Mouse (Mus musculus): Measurements from ENCODE around the gene Sema4a. TPM values are rescaled to one million over a fixed set of nuclear protein-coding genes. Genes with fewer than 3 reads are reported as not detected.
A peak's percentile ranks its signal among the peaks of the same experiment; 100 is the strongest.

Gene Sema4a
- total and polyA plus RNA-seq, 3 experiments: 33.5 to 45.3 TPM; not detected in 1

DNA sequence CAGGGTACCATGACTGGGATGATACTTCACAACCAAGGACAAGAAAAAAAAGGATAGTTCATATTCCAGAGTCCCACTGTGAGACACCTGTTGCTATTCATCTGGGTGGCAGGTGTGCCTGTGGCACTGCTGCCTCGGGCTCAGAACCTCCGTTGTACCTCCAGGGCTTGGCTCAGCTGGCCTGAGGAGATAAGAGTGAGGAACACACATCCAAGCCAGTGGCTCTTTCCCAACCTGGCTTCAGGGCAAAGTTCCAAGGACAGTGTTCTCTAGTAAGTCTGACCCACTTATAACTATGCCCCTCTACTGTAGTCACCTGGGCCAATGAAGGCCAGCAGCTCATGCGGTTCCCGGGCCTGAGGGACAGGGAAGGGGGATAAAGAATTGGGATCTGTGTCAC is 49.3 kb downstream of the Sema4a start:
- Histone ChIP-seq H3K27me3 (ENCODE audit: control insufficient read depth in 1 of 2, insufficient read depth in 2 of 2, low read length in 2 of 2) (no peaks in the 10 kb centered on the region), H3K27ac (ENCODE audit: control insufficient read depth, low read depth, low read length) (no peak overlapping the region), H3K4me1 (ENCODE audit: control insufficient read depth in 1 of 2, insufficient read depth in 2 of 2, low read length in 2 of 2) (peaks cover 0 to 26% of the 10 kb centered on the region in 2 experiments; a peak in 3 of 4 replicates), H3K79me2 (ENCODE audit: control insufficient read depth, insufficient read depth, low read length, poor library complexity) (peaks cover 20% of the 10 kb centered on the region), H3K4me3 (ENCODE audit: control insufficient read depth in 1 of 2, insufficient read depth in 1 of 2, low read depth in 2 of 2, low read length in 2 of 2) (no peak overlapping the region), H3K36me3 (ENCODE audit: control insufficient read depth in 1 of 2, insufficient read depth in 2 of 2, low read length in 2 of 2) (peaks cover 5 to 15% of the 10 kb centered on the region in 2 experiments; a peak in 3 of 4 replicates), H3K9me3 (replicated peaks; ENCODE audit: insufficient read depth, low read length) (no peaks in the 10 kb centered on the region), H3K9ac (ENCODE audit: control insufficient read depth, low read depth, low read length, poor library complexity, severe bottlenecking) (no peak overlapping the region)
- TF ChIP-seq MAZ (IDR thresholded peaks at IDR 0.05; ENCODE audit: low read depth, low read length): no peak
- TF ChIP-seq TAL1 (IDR thresholded peaks at IDR 0.05; ENCODE audit: low read length): peak; percentile 62
- TF ChIP-seq POLR2AphosphoS5 (IDR thresholded peaks at IDR 0.05; ENCODE audit: borderline replicate concordance, low read depth, low read length): no peak
- TF ChIP-seq GATA1 (IDR thresholded peaks at IDR 0.05; ENCODE audit: low read depth, low read length): 0 out of 2 replicates have a peak, but pooled peaks have one; percentile 29
- DNase-seq (ENCODE audit: low read depth, low spot score): no peak

DNA sequence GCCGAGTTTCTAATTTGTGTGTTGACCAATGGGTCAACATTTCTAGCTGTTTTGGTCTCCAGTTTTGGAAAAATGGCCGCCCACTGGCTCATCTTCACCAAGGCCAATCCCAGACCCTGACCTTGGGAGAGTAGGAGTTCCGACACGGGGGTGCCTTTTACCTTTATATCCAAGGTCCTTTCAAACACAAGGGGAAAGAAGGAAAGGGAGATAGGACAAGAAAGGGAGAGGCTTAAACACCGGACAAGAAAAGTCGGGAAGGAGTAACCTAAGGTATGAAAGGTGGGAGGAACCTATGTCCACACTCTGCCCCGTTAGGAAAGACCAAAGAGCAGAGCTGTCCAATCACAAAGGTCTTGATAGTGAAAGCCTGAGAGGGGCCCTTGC is 50.3 kb downstream of the Sema4a start:
- peaks cover 0 to 26% of the 10 kb centered on the region in 2 experiments; a peak in 3 of 4 replicates for H3K4me1 ChIP-seq (ENCODE audit: control insufficient read depth in 1 of 2, insufficient read depth in 2 of 2, low read length in 2 of 2)
- TF ChIP-seq CHD2 (IDR thresholded peaks at IDR 0.05; ENCODE audit: low read length) (no peak), CHD1 (IDR thresholded peaks at IDR 0.05; ENCODE audit: low read depth, low read length) (peak; percentile 28; the same call in 1 of the 2 replicates)
- peak overlapping the region; percentile 95 for H3K9ac ChIP-seq (ENCODE audit: control insufficient read depth, low read depth, low read length, poor library complexity, severe bottlenecking)
- H3K36me3 ChIP-seq (ENCODE audit: control insufficient read depth in 1 of 2, insufficient read depth in 2 of 2, low read length in 2 of 2): peaks cover 0 to 15% of the 10 kb centered on the region in 2 experiments; a peak in 3 of 4 replicates
- peak overlapping the region; percentile 55 to 87 for H3K4me3 ChIP-seq (ENCODE audit: control insufficient read depth in 1 of 2, insufficient read depth in 1 of 2, low read depth in 2 of 2, low read length in 2 of 2)
- DNase-seq (ENCODE audit: low read depth, low spot score): no peak
- peaks cover 26% of the 10 kb centered on the region for H3K79me2 ChIP-seq (ENCODE audit: control insufficient read depth, insufficient read depth, low read length, poor library complexity)
- no peaks in the 10 kb centered on the region for H3K9me3 ChIP-seq (replicated peaks; ENCODE audit: insufficient read depth, low read length)
- H3K27ac ChIP-seq (ENCODE audit: control insufficient read depth, low read depth, low read length): peak overlapping the region; percentile 84
- no peaks in the 10 kb centered on the region for H3K27me3 ChIP-seq (ENCODE audit: control insufficient read depth in 1 of 2, insufficient read depth in 2 of 2, low read length in 2 of 2)

- peak within 1 kb of the TSS; percentile 95 for H3K9ac ChIP-seq (ENCODE audit: control insufficient read depth, low read depth, low read length, poor library complexity, severe bottlenecking)
- H3K9me3 ChIP-seq (replicated peaks; ENCODE audit: insufficient read depth, low read length): no peaks in the 10 kb centered on the region
- peaks cover 0 to 26% of the 10 kb centered on the region in 2 experiments; a peak in 3 of 4 replicates for H3K4me1 ChIP-seq (ENCODE audit: control insufficient read depth in 1 of 2, insufficient read depth in 2 of 2, low read length in 2 of 2)
- DNase-seq (ENCODE audit: low read depth, low spot score): peak; percentile 99
- peak within 1 kb of the TSS; percentile 55 to 87 for H3K4me3 ChIP-seq (ENCODE audit: control insufficient read depth in 1 of 2, insufficient read depth in 1 of 2, low read depth in 2 of 2, low read length in 2 of 2)
- peak within 1 kb of the TSS; percentile 97 for H3K27ac ChIP-seq (ENCODE audit: control insufficient read depth, low read depth, low read length)
- peaks cover 26% of the 10 kb centered on the region for H3K79me2 ChIP-seq (ENCODE audit: control insufficient read depth, insufficient read depth, low read length, poor library complexity)
- H3K27me3 ChIP-seq (ENCODE audit: control insufficient read depth in 1 of 2, insufficient read depth in 2 of 2, low read length in 2 of 2): no peaks in the 10 kb centered on the region
- H3K36me3 ChIP-seq (ENCODE audit: control insufficient read depth in 1 of 2, insufficient read depth in 2 of 2, low read length in 2 of 2): peaks cover 0 to 15% of the 10 kb centered on the region in 2 experiments; a peak in 2 of 4 replicates
- TF ChIP-seq BHLHE40 (IDR thresholded peaks at IDR 0.05; ENCODE audit: borderline replicate concordance, low read depth, low read length): peak; percentile 62; the same call in 1 of the 2 replicates
- peak; percentile 94 for TF ChIP-seq MYC (IDR thresholded peaks at IDR 0.05; ENCODE audit: low read depth, low read length)
- no peak; the same call in 1 of the 2 replicates for TF ChIP-seq TCF12 (IDR thresholded peaks at IDR 0.05; ENCODE audit: low read depth, low read length)
- peak; percentile 96 for TF ChIP-seq NELFE (IDR thresholded peaks at IDR 0.05; ENCODE audit: low read depth, low read length)
- TF ChIP-seq CHD1 (IDR thresholded peaks at IDR 0.05; ENCODE audit: low read depth, low read length): 0 out of 2 replicates have a peak, but pooled peaks have one; percentile 25
- TF ChIP-seq UBTF (IDR thresholded peaks at IDR 0.05; ENCODE audit: borderline replicate concordance, insufficient read depth, low read depth, low read length): no peak
- peak; percentile 80 for TF ChIP-seq TBP (IDR thresholded peaks at IDR 0.05; ENCODE audit: low read depth, low read length)
- TF ChIP-seq POLR2AphosphoS2 (IDR thresholded peaks at IDR 0.05; ENCODE audit: low read length): peak; percentile 97
- peak; percentile 87 for TF ChIP-seq E2F4 (IDR thresholded peaks at IDR 0.05; ENCODE audit: borderline replicate concordance, low read depth, low read length)
- TF ChIP-seq USF2 (IDR thresholded peaks at IDR 0.05; ENCODE audit: borderline replicate concordance in 1 of 2, insufficient read depth in 1 of 2, low read depth in 1 of 2, low read length in 2 of 2): peak; percentile 66 to 88; a peak in 3 of 4 replicates
- peak; percentile 93 for TF ChIP-seq ZNF384 (IDR thresholded peaks at IDR 0.05; ENCODE audit: low read depth, low read length)
- no peak for TF ChIP-seq RCOR1 (IDR thresholded peaks at IDR 0.05; ENCODE audit: low read depth, low read length)
- peak; percentile 97 for TF ChIP-seq MAX (IDR thresholded peaks at IDR 0.05; ENCODE audit: low read length)
- peak; percentile 99 for TF ChIP-seq USF1 (IDR thresholded peaks at IDR 0.05; ENCODE audit: low read depth, low read length)
- TF ChIP-seq JUND (IDR thresholded peaks at IDR 0.05; ENCODE audit: low read depth, low read length): no peak
- TF ChIP-seq ETS1 (IDR thresholded peaks at IDR 0.05; ENCODE audit: low read depth, low read length): 0 out of 2 replicates have a peak, but pooled peaks have one; percentile 38
- peak in 1 of 2 experiments; percentile 34; a peak in 1 of 4 replicates for TF ChIP-seq EP300 (IDR thresholded peaks at IDR 0.05; ENCODE audit: low read depth in 1 of 2, low read length in 2 of 2)
Observed at GRCm38 (mm10) chr3:88409741-88410644, 51.0 kb downstream of the Sema4a start, which contains the start of gene Pmf1. Gene Pmf1 (minus strand): TSS chr3:88410331.

All from MEL (cell line).